ENCODE assay signal across 9 mouse cellular contexts in genomic region chr5:20637300-20637989, GRCm38 (mm10).
A peak's percentile ranks its signal among the peaks of the same experiment; 100 is the strongest.
DNase-seq lines count a peak whose midpoint lies in the region; ATAC-seq and TF ChIP-seq lines count a peak whose summit lies in the region.
"Had no signal": no experiment of that assay in that cellular context is flagged by ENCODE, and none has a peak within 500 bp of the region (broad histone marks: within the 10 kb centered on the region; RNA-seq: fewer than 3 reads in every experiment).

No protein-coding gene starts in this region.

- 83% methylated on average over 5 of the region's 5 CpGs for WGBS in hindbrain, embryonic 11.5 days
- 83% methylated on average over 5 of the region's 5 CpGs for WGBS in hindbrain, embryonic 12.5 days

- DNase-seq in hindbrain, embryonic 11.5 days (ENCODE audit: low spot score): peak; percentile 15
- DNase-seq in 3T3-L1 (ENCODE audit: low read depth, low spot score) (peak; percentile 15), MEL (ENCODE audit: low read depth, low spot score) (no peak)
- DNase-seq in kidney, postnatal 14 days: peak; percentile 27
- DNase-seq in adrenal gland, postnatal 25 days: no peak
- DNase-seq in testis, postnatal 14 days (ENCODE audit: low spot score): no peak

- H3K79me2 ChIP-seq in MEL (ENCODE audit: control insufficient read depth, insufficient read depth, low read length, poor library complexity): no peaks in the 10 kb centered on the region

- H3K36me3 ChIP-seq in hindbrain, embryonic 11.5 days (ENCODE audit: control insufficient read depth, insufficient read depth, low read length): no peaks in the 10 kb centered on the region
- H3K36me3 ChIP-seq in hindbrain, embryonic 12.5 days: no peaks in the 10 kb centered on the region
- H3K36me3 ChIP-seq in MEL (ENCODE audit: control insufficient read depth in 1 of 2, insufficient read depth in 2 of 2, low read length in 2 of 2): no peaks in the 10 kb centered on the region
- H3K36me3 ChIP-seq: embryonic facial prominence, embryonic 13.5 days had no signal

- ATAC-seq in hindbrain, embryonic 11.5 days (ENCODE audit: low FRiP score): no peak; the same call in 1 of the 2 replicates
- no peak for ATAC-seq in hindbrain, embryonic 12.5 days (ENCODE audit: low FRiP score)
- ATAC-seq in megakaryocyte, adult 5-6 weeks (ENCODE audit: poor library complexity, severe bottlenecking): no peak

- no peaks in the 10 kb centered on the region for H3K9me3 ChIP-seq in hindbrain, embryonic 11.5 days (ENCODE audit: control insufficient read depth, low read length)
- H3K9me3 ChIP-seq in hindbrain, embryonic 12.5 days (replicated peaks): no peaks in the 10 kb centered on the region
- no peaks in the 10 kb centered on the region for H3K9me3 ChIP-seq in MEL (replicated peaks; ENCODE audit: insufficient read depth, low read length)
- H3K9me3 ChIP-seq: embryonic facial prominence, embryonic 13.5 days had no signal

- TF ChIP-seq POLR2A in MEL (IDR thresholded peaks at IDR 0.05; ENCODE audit: control insufficient read depth in 1 of 2, insufficient read depth in 1 of 2, low read depth in 1 of 2, low read length in 2 of 2, poor library complexity in 1 of 2): no peak

- TF ChIP-seq RAD21 in MEL (IDR thresholded peaks at IDR 0.05; ENCODE audit: low read depth, low read length): peak; percentile 23

- H3K27ac ChIP-seq in hindbrain, embryonic 11.5 days (ENCODE audit: low read depth, low read length): no peak overlapping the region
- no peak overlapping the region for H3K27ac ChIP-seq in hindbrain, embryonic 12.5 days
- H3K27ac ChIP-seq in MEL (ENCODE audit: control insufficient read depth, low read depth, low read length): no peak overlapping the region
- H3K27ac ChIP-seq: embryonic facial prominence, embryonic 13.5 days had no signal

- H3K4me2 ChIP-seq in hindbrain, embryonic 11.5 days (replicated peaks; ENCODE audit: low read depth, low read length): no peak overlapping the region
- no peak overlapping the region for H3K4me2 ChIP-seq in hindbrain, embryonic 12.5 days (replicated peaks)
- H3K4me2 ChIP-seq: embryonic facial prominence, embryonic 13.5 days had no signal

- TF ChIP-seq EP300 in MEL (IDR thresholded peaks at IDR 0.05; ENCODE audit: low read depth in 1 of 2, low read length in 2 of 2): no peak

- no peaks in the 10 kb centered on the region for H3K4me1 ChIP-seq in hindbrain, embryonic 11.5 days (replicated peaks; ENCODE audit: control insufficient read depth, insufficient read depth, low read length)
- 0 out of 2 replicates have a peak, but pooled peaks cover 5% of the 10 kb centered on the region for H3K4me1 ChIP-seq in hindbrain, embryonic 12.5 days
- H3K4me1 ChIP-seq in MEL (ENCODE audit: control insufficient read depth in 1 of 2, insufficient read depth in 2 of 2, low read length in 2 of 2): no peaks in the 10 kb centered on the region

- H3K27me3 ChIP-seq in hindbrain, embryonic 11.5 days (ENCODE audit: control insufficient read depth, insufficient read depth, low read length): no peaks in the 10 kb centered on the region
- no peaks in the 10 kb centered on the region for H3K27me3 ChIP-seq in hindbrain, embryonic 12.5 days
- H3K27me3 ChIP-seq in MEL (ENCODE audit: control insufficient read depth in 1 of 2, insufficient read depth in 2 of 2, low read length in 2 of 2): peaks cover 0 to 2% of the 10 kb centered on the region in 2 experiments; a peak in 2 of 4 replicates
- H3K27me3 ChIP-seq: embryonic facial prominence, embryonic 13.5 days had no signal

- H3K9ac ChIP-seq in hindbrain, embryonic 11.5 days (ENCODE audit: low read depth, low read length): no peak overlapping the region
- no peak overlapping the region for H3K9ac ChIP-seq in hindbrain, embryonic 12.5 days
- H3K9ac ChIP-seq in MEL (ENCODE audit: control insufficient read depth, low read depth, low read length, poor library complexity, severe bottlenecking): no peak overlapping the region
- H3K9ac ChIP-seq: embryonic facial prominence, embryonic 13.5 days had no signal

- H3K4me3 ChIP-seq in hindbrain, embryonic 11.5 days (ENCODE audit: low read depth, low read length): no peak overlapping the region
- H3K4me3 ChIP-seq in hindbrain, embryonic 12.5 days: no peak overlapping the region
- no peak overlapping the region for H3K4me3 ChIP-seq in MEL (ENCODE audit: control insufficient read depth in 1 of 2, insufficient read depth in 1 of 2, low read depth in 2 of 2, low read length in 2 of 2)
- H3K4me3 ChIP-seq: embryonic facial prominence, embryonic 13.5 days had no signal

- peak in 2 of 3 experiments; percentile 12 to 16; a peak in 1 of 6 replicates for TF ChIP-seq CTCF in MEL (IDR thresholded peaks at IDR 0.05 in 2 of 3, conservative IDR thresholded peaks at IDR 0.05 in 1 of 3; ENCODE audit: control insufficient read depth in 1 of 3, insufficient read depth in 1 of 3, low read depth in 2 of 3, low read length in 3 of 3, poor library complexity in 1 of 3, severe bottlenecking in 1 of 3)

TF ChIP-seq in MEL, 35 proteins besides CTCF, POLR2A, EP300 and RAD21:
- TF ChIP-seq NELFE (IDR thresholded peaks at IDR 0.05; ENCODE audit: low read depth, low read length) (no peak), NRF1 (IDR thresholded peaks at IDR 0.05; ENCODE audit: insufficient read depth, low read depth, low read length, poor library complexity, severe bottlenecking) (no peak), HCFC1 (IDR thresholded peaks at IDR 0.05; ENCODE audit: low read depth, low read length) (no peak), SMC3 (IDR thresholded peaks at IDR 0.05; ENCODE audit: low read depth, low read length) (0 out of 2 replicates have a peak, but pooled peaks have one; percentile 14), ELF1 (IDR thresholded peaks at IDR 0.05; ENCODE audit: low read depth, low read length) (no peak)

Comparison
In these comparisons a context has a peak if more than half of its experiments do, and no peak if none do; other contexts are left out.
1. DNase-seq: peak in hindbrain, embryonic 11.5 days (single experiment), 3T3-L1 (single experiment) and kidney, postnatal 14 days (single experiment); none in MEL (single experiment), adrenal gland, postnatal 25 days (single experiment) and testis, postnatal 14 days (single experiment).